Mouse (Mus musculus) lung, adult 18-20 months (tissue): Measurements from ENCODE around the gene Kctd7.
A peak's percentile ranks its signal among the peaks of the same experiment; 100 is the strongest.

Experiments used
- DNase-seq, 2 experiments: peaks; one replicate each; pipeline ENCODE4 v3.0.0; 2022; ENCODE audit warnings: mixed read lengths in 2 of 2

Kctd7 gene

DNA sequence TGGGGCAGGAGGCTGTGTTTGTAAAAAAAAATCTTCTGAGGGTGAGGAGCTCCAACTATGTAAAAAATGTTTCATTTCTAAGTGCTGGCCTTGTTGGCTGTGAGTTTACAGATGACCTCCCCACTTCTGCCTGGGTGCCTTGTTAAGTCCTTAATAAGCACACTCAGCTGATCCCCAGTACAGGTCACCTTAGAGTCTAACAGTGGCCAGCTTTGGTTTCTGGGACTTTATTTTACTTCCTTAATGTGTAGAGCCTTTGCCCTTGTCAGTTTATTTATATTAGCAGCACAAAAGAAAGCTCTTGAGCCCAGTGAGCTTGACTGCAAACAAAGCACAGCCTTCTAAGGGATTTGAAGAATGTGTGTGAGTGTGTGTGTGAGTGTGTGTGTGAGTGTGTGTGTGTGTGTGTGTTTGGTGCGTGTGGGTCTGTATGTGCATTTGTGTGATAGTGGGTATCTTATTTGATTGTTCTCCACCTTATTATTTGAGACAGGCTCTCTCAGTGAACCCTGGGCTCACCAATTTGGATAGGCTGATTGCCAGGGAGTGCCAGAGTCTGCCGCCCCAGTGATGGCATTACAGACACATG, 47.8 kb downstream of the Kctd7 start:
- peak; percentile 73 to 81 for DNase-seq

DNA sequence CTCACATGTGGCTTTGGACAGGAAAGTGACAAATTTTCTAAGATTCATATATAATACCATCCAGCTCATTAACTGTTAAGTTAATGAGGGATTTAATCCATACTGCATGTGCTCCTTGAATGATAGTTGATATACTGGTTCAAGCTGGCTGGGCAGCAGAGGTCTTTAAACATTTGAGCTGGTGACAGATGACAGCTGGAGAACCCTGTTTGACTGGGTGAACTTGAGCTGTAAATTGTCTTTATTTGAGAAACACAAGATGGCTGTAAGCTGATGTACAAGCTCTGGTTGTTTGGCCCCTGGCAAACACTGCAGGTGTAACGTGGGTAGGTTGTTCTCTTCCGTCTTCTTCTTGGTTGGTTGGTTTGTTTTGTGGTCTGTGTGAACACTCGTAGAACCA, 49.1 kb downstream of the Kctd7 start:
- no peak for DNase-seq

DNA sequence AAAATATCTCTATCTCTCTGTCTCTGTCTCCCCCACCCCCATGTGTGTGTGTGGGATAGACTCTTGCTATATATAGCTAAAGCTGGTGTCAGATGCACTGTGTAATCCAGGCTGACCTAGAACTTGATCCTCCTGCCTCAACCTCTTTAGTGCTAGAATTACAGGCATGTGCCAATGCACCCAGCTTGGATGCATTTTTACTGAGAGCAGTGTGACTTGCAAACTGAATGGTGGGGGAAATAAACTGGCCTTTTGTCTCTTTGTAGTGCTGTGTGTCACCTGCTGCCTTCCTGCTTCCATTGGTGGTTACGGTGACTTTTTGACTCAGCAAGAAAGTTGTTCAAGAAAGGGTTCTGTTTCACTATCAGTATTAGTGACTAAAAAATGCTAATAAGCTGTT, 51.6 kb downstream of the Kctd7 start:
- DNase-seq = no peak

DNA sequence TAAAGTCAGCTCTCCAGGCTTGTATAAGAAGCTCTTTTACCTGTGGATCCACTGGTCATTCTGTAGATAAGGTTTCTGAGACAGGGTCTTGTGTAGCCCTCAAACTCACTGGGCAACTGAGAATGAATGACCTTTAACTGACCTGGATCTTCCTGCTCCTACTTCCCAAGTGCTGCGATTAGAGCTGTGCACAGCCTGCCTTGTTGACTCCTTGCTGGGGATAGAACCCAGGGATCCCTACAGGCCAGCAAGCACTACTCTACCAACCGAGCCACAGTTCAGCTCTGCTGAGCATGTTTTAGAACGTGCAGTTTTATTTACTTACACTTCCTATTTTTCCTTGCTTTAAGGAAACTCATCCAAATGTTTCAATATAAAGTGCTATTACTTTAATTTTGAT, 52.8 kb downstream of the Kctd7 start:
- no peak for DNase-seq

DNA sequence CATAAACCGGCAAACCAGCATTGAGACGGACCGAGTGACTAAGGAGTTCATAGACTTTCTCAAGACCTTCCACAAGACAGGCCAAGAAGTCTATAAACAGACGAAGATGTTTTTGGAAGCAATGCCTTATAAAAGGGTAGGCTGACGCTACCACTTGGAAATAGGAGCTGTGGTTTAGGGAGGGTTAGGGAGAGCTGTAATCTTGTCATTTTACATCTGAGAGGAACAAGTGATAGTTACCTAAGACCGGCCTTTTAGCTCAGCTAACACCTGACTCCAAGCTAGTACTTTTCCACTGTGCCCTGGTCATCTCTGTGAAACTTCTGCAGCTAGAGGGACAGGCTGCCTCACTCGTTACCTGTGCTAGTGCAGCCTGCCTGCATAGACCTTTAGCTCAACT, 53.3 kb downstream of the Kctd7 start:
- DNase-seq = no peak

DNA sequence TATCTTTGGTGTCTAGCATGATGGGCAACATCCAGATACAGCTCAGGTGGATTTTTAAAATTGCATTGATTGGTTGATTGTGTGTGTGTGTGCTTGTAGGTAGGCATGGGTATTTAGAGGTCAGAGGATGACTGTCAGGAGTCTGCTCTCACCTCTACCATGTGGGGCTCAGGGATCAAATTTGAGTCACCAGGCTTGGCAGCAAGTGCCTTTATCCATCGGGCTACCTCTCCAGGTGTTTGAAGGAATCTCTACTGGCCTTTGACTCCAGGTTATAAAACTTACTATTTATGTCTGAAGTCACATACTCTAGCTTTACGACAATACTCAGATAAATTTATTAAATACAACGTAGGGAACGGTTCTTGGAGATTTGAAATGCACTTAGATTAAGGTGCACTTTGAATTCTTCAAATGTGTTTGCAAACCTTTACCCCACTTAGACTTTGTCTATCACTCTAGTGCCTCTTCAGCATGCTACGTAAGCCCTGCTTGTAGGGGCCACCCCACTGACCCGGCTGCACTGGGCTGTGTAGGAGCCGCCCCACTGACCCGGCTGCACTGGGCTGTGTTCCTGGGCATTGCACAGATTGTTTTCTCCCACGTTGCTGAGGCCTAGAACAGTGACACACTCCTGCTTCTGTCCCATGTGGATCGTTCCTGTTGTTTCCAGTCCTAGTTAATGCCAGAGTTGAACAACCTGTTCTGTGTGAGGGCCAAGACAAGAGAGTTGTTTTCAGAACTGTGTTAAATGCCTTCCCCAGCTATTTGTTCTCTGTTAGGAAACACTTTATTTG, 55.8 kb downstream of the Kctd7 start:
- DNase-seq = peak; percentile 79 to 87

DNA sequence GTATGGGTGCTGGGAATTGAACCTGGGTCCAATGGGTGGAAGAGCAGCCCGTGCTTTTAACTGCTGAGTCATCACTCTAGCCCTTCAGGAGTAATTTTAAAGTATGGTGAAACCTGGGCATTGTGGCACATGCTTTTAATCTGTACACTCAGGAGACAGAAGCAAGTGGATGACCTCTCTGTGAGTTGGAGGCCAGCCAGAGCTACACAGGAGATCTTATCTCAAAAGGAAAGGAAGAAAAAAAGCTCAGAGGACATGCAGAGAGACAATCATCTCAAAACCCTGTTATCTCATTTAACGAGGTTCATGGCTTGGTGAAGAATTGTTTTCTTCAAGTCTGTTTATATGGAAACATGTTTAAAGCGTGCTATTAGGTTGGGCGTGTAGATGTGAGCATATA, 59.3 kb downstream of the Kctd7 start:
- no peak for DNase-seq

DNA sequence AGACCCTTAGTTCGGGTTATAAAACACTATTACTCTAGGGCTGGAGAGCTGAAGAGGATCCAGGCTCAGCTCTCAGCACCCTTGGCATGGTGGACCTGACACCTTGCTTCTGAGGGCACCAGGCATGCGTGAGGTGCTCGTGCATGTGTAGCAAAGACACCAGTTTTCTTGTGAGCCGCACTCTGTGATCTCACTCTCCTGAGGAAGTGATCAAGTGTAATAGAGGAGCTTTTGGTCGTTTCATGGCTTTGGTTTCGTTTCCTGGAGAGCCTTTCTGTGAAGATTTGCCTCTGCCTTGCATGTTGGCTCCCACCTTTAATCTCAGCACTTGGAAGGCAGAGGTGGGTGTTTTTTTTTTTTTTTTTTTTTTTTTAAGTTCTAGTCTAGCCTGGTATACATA, 59.9 kb downstream of the Kctd7 start:
- no peak for DNase-seq
